In genomic region chr1:134711653-134712052, GRCm38 (mm10) we compare ENCODE assay signal across 15 mouse cellular contexts.
"Had no signal": no experiment of that assay in that cellular context is flagged by ENCODE, and none has a peak within 500 bp of the region (broad histone marks: within the 10 kb centered on the region; RNA-seq: fewer than 3 reads in every experiment).

No protein-coding gene starts in this region.

- H3K9ac ChIP-seq: kidney, embryonic 15.5 days; limb, embryonic 15.5 days; liver, embryonic 12.5 days; lung, embryonic 14.5 days; neural tube, embryonic 13.5 days; stomach, embryonic 15.5 days had no signal

- H3K9me3 ChIP-seq: kidney, embryonic 15.5 days; limb, embryonic 15.5 days; liver, embryonic 12.5 days; neural tube, embryonic 13.5 days; stomach, embryonic 15.5 days had no signal

- H3K36me3 ChIP-seq: kidney, embryonic 15.5 days; limb, embryonic 15.5 days; liver, embryonic 12.5 days; neural tube, embryonic 13.5 days; stomach, embryonic 15.5 days had no signal

- H3K27ac ChIP-seq: limb, embryonic 15.5 days; liver, embryonic 12.5 days; neural tube, embryonic 13.5 days; stomach, embryonic 15.5 days had no signal

- H3K4me3 ChIP-seq: kidney, embryonic 15.5 days; limb, embryonic 15.5 days; liver, embryonic 12.5 days; neural tube, embryonic 13.5 days; stomach, embryonic 15.5 days had no signal

- ATAC-seq: liver, embryonic 12.5 days had no signal

- DNase-seq: kidney, postnatal 14 days; lung, embryonic 14.5 days; lung, postnatal 10 days; lung, postnatal 4 days; midbrain, embryonic 14.5 days; retina, postnatal 1 day; right cerebral cortex, postnatal 4 days; spleen, adult 18-20 months; thymus, adult 2 months; thymus, postnatal 36 days had no signal

- H3K4me2 ChIP-seq: limb, embryonic 15.5 days; liver, embryonic 12.5 days; lung, embryonic 14.5 days; neural tube, embryonic 13.5 days; stomach, embryonic 15.5 days had no signal
